Mouse (Mus musculus): ENCODE measurements at regions not wholly inside any gene's neighbourhood (a gene's known extent, or its start where the extent isn't known, plus 50 kb on each side); places are given as distances from the start of the nearest gene placed in this dataset.

DNA sequence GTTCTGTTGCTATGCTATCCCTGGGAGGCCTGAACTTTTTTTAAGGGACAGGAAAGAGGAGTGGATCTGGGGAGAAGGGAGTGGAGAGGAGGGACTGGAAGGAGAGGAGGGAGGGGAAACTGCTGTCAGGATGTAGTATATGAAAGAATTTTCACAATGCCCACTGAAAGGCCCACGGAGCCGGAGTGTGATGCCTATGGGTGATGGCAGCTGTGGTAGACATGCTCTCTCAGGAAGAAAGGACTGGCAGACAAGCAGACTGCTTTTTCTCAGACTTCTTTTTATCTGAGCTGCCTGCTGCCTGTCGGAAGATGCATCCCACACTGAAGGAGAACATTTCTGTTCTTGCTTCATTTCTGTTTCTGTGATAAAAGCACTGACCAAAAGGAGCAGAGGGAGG, 295.7 kb downstream of the Mex3b start:
- DNase-seq (ENCODE audit: low spot score) = no peak

DNA sequence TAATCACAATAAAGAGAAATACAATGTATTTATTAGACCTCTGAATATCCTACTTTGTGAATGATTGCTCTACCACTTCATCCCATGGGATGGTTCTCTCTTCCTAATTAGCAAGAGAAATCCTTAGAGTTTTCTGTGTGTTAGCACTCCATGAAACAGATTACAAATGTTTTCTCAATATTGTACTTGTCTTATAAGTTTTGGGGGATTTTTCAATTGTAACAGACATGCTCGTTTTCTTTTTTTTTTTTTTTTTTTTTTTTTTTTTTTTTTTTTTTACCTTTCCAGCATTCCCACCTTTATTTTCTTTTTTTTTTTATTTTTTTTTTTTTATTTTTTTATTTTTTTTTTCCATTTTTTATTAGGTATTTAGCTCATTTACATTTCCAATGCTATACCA, 312.3 kb downstream of the Mex3b start:
- DNase-seq (ENCODE audit: low spot score) = no peak

DNA sequence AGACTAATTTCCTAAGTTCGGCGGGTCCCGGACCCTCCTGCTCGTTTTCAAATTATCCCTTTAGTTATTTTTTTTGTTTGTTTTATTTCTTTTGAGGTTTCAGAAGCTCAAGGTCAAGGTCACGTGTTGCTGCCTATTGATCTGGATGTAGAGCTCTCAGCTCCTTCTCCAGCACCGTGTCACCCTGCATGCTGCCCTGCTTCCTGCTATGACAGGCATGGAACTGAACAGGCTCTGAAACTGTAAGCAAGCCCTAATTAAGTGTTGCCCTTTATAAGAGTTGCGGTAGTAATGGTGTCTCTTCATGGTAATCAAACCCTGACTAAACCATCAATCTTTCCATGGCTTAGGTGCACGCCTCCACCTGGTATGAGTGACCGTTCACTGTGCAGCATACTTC, 319.2 kb downstream of the Mex3b start:
- DNase-seq (ENCODE audit: low spot score) = no peak

DNA sequence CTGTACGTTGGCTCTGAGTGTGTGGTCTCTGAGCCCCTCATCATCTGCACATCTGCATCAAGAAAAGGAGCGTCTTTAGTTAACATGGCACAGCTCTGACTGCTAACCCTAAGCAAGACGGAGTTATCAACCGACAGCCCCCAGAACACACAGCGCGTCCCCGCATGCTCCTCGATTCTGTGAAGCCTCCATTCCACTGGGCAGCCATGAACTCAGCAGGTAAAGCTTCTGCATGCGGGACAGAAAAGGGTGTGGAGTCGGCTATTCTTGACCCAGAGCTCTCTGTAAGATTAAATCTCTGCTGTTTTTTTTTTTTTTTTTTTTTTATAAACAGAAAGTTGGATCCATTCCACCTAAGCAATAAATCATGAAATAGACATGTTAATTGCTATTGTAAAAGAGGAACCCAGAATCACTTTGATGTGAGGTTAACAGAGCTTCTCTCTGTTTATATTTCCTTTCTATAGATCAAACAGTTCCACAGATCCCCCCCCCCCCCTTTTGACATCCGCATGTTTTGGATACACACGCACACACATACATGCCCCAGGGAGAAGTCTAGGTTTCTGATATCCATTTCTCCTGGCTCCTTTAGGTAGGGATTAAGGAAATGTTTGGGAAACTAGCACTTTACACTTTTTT, 328.9 kb downstream of the Mex3b start:
- DNase-seq (ENCODE audit: low spot score) = no peak

DNA sequence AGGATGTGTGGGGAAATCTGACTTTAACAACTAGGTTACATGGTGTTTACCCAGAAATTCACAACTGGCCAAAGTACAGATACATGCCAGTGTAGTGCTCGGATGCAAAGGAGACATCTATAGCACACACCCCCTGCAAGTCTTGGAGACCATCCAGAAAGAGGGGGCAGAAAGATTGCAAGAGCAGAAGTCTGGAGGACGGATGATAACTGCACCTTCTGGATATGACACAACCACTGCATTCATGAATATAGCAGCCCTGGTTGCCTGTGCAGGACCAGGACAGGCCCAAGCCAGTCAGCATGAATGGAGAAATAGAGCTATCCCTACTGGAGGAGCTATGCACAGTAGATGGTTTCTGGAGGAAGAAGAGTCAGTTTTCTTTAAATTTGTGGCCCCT, 330.4 kb downstream of the Mex3b start:
- no peak for DNase-seq (ENCODE audit: low spot score)

DNA sequence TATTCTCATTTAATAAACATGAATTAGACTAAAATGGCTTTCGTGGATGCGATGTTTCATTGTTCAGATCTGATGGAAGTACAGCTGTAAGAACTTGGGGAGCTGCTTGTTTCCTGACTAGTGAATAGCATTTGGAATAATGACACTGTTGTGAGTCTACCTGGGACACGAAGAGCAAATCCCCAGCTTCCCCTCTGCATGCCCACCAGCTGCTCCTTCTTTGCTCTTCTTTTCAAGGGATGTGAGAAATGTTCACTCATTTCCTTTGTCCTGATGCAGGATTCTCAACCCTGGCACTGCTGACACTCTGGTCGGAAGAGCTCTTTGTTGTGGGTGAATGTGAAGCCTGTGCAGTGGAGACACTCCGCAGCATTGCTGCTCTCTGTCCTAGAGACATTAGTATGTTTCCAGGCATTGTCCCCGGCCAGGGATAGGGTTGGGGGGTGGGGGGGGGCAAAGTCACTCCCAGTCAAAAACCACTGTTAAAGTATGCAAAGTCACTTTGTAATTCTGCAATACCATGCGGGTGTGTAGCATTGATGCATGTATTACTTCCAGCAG, 334.1 kb downstream of the Mex3b start:
- no peak for DNase-seq (ENCODE audit: low spot score)

DNA sequence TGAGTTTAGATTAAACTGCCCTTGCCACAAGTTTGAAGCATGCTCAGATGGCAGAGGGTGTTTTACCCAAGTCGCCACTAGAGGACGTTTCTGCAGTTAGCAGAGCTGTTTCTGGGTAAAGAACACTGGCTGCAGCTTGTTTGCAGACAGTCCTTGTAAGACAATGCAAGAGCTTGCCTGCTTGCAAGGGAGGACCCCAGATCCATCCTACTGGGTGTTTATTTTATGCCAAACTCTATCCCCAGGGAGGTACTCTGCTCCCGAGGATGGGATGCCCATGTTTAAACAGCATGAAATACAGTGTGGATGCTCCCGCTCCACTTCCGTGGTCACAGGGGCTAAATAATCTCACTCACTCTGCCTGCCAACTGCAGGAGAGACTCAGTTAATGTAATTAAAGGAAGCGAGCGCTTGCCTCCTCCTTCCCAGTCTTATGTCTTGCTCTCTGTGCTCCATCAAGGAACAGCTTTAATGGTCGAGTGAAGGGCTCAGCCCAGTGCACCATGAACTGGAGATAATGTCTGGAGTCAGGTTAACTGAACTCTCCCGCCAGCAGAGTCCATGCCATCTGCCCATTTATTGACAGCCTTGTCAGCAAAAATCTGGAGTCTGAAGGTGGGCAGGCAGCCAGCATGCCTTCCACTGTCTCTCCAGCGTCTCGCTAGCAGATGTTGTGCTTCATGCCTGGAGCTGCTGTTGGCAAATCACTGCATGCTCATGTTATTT, 334.8 kb downstream of the Mex3b start:
- DNase-seq (ENCODE audit: low spot score) = peak; percentile 81

DNA sequence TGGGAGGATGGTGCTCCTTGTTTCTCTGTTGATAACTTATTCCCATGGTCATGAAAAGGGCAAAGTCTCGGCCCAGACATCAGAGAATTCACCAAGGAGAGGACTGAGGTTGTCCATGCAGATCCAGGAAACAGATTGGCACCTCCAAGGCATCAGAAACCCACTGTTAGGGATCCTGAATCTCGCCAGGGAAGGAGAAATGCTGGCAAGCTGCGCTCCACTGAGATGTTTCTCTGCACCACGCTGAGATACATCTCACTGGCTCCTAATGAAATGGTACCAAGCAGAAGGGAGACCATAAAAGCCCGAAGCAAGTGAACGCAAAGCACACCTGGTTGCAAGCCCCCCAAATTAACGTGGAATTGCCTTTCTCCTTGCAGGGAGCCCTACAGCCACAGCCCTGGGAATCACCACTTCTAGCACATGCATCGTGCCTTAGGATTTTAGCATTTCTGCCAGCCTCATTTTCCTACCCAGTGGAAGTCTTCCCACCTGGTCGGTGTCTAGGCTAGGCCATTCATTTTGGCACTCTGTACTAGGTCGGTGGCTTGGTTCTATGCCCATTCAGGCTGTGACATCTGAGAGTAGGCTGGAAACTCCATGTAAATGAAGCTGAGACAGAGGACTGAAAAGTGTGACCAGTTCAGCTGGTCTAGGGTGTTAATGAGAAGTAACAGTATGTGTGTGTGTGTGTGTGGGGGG, 336.3 kb downstream of the Mex3b start:
- no peak for DNase-seq (ENCODE audit: low spot score)

DNA sequence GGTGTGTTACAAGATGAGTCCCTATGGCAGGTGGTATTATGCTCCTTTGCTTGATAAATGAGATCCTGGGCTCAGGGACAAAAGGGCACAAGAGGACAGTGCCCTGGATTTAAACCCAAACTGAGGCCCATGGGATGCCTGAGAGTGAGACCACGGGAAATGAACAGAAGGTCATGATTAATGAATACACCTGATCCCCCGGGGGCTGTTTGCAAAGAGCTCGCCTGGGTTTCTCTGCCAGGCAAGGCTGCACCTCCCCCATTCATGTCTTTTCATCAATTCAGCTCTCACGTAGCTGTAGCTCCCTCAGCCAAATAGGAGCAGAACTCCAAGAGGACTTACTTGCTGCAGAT, 336.9 kb downstream of the Mex3b start:
- peak; percentile 45 for DNase-seq (ENCODE audit: low spot score)

DNA sequence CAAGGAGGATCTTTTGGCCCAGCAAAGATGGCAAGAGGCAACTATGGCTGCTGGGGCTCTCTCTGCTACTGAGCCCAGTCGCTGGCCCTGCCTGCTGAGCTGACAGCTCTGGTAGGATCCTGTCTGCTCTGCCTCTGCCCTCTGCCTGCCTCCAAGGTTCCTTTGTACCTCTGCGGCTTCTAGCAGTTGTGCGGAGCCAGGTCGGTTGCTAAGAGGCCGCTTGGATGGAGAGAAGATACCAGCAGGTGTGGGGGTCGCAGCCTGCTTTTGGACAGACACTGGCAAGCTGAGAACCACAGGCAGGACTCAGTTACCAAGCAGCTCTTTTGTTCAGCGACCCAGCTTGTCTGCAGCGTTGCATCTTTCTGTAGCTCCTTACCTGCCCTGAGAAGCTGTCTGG, 337.6 kb downstream of the Mex3b start:
- DNase-seq (ENCODE audit: low spot score) = no peak

DNA sequence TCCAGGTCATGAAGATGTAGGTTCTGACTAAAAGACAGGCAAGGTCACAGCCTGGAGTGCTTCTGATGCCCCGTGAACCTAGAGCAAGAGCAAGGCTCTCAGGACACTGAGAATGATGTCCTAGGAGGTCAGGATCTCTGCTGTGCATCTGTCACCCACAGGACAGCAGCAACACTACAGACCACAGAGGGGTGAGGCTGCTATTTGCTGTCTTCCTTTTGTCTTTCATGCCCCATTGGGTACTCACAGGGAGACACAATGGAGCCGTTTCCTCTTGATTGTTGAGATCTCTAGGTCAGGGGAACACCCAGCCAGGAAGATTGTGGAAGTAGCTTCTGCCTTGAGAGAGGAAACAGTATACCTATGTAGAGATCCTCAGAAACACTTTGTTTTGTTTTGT, 339.9 kb downstream of the Mex3b start:
- DNase-seq (ENCODE audit: low spot score) = no peak

DNA sequence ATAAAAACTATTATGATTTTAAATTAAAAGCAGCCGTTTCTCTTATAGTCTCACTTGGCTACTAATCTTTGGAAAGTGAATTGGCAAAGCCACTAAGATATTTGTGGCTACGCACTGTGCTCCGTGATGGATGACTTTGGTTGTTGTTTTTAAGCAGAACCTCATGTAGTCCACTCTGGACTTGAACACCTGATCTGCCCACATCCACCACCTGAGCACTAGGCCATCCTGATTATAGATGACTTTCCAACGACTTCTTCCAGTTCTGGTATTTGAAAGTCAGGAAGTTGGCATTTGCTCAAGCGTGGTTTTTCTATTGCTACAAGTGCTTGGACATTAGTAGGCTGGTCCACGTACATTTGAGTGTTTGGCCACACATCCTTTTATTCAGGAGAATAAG, 344.5 kb downstream of the Mex3b start:
- DNase-seq (ENCODE audit: low spot score) = no peak

DNA sequence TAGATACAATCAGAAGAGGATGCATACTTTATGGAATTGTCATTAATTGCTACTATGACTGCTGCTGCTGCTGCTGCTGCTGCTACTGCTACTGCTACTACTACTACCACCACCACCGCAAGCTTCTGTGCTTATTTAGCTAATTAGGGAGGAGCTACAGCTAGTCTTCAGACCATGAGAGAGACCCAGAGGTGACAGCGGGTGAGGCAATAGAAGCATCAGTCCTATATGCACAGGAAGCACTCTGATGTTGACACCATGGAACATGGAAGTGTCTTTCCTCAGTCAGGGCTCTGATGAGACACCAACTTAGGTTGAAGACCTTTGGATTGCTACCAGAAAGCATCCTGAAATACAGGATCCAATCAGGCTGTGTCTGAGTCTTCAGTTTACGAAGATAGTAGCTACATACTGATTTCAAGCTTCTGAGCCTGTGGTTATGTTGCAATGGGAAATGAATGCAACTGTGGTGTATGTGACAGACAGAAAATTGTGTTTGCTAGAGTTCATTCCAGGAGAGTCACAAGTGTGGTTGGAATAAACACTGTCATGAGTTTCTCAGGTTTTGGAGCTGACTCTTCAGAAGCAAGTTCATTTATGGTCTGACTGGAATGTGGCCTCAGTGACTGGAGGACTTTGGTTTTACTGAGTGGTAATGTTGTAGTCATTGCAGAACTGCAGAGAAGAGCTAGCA, 355.0 kb downstream of the Mex3b start:
- no peak for DNase-seq (ENCODE audit: low spot score)

DNA sequence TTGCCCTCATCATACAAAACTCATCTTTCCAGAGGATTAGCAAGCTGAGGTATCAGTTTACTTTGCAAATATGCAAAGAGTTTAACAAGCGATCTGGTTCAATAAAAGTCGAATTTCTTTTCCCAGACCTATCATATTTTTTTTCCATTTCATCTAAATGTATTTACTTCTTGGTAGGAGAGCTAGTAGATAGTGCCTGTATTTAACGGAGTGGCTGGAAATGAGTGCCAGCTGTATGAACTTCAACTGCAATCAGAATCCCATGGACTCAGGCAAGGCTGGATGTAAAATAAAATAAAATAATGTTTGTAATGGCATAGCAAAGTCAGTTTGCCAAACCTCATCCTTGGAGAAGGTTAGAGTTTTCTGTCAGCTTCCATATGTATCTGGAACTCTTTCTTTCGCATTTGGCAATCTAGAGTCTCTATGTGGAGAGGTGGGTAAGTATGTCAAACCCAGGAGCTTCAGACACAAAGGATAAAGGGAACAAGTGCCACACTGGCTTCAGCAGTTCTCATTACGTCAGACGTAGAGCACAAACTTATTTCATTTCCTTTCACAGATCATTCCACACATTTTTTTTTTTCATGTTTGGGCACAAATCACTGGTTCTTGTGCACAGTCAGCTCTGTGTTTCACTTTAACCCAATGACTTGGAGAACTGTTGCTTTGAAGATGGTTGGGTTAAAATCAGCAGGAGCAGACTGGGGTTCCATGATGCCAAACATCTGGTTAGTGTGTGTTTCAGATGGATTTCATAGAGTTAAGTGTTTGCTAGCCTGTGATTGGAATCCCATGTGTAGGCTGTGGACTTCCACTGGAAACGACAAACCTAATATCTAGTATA, 357.2 kb upstream of the Tmc3 start:
- DNase-seq (ENCODE audit: low spot score) = no peak

DNA sequence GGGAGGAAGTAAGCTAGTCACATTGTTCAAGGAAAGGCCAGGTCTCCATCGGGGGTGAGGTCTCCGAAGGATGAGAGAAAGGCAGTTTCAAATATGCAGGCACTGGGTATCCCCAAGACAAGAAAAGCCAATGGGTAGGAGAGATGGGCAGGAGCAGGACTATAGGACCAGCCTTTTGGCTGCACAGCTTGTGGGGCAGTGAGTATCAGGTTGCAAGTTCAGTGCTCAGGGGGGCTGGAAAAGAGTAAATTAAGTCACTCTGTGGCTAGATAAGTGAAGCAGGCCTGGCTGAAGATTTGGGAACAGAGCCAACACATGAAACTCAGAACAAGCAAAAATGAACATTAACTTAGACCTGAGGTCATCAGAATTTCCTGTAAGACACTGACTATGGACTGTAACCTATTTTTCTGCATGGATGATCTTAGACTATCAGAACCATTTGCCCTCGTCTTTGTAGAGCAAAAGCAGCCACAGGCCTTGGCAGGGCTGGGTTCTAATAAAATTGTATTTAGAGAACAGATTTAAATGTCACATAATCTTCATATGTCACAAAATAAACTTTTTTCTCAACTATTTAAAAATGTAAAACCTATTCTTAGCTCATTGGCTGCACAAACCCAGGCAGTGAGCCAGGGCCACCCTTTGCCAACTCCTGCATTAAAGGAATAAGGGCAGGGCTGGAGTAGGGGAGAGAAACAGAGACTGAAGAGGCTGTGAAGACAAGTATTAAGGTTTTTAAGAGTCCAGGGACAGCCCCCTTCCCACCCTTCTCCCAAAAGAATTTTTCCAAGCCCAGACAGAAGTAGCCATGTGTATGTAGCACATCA, 354.0 kb upstream of the Tmc3 start:
- no peak for DNase-seq (ENCODE audit: low spot score)

DNA sequence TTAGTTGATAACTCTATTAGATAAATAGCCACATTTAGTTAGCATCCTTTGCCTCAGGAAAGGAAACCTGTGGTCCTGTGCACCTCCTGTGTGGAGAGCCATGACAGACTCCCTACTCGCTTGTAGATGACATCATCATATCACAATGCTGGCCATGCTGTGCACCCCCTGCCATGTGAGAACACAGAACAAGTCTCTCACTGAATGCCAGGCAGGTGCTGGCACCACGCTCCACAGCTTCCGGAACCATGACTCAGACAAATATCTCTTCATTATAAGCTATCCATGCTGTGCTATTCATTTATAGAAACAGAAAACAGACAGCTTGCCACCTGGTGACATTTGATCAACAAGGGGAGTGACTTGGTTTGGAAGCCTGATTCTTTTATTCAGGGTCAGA, 349.1 kb upstream of the Tmc3 start:
- DNase-seq (ENCODE audit: low spot score) = no peak

DNA sequence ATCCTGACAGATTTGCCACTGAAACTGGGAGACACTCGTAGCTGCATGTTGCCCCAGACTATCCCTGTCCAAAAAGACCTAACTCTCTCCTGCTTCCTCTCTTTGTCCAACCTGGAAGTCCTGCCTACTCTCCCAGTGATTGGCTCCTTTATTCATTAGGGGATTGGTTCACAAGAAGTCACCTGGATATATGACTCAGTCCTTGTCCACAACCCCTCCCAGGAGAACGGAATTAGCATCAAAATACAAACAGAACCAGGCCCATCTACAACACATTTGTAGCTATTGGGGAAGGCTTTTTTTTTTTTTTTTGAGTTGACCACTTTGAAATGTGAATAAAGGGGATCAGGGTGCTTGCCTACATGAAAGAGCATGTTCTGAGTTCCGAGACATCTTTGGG, 347.4 kb upstream of the Tmc3 start:
- no peak for DNase-seq (ENCODE audit: low spot score)

DNA sequence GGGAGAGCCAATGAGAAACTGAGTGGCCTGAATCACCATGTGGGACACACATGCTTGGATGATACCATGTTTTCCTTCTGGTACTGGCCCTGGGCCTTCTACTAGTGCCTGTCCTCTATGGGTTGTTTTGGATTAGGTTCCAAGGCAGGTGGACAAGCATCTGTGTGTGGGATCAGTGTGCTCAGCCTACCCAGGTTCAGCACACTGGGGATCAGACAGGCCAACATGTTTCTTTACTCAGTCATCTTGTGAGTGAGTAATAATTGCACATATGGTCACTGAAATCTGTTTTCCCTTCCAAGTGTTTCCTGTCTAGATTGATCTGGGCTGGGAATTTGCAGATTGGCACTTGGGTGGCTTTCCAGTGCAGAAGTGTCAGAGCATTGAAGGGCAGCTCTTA, 346.6 kb upstream of the Tmc3 start:
- DNase-seq (ENCODE audit: low spot score) = no peak

DNA sequence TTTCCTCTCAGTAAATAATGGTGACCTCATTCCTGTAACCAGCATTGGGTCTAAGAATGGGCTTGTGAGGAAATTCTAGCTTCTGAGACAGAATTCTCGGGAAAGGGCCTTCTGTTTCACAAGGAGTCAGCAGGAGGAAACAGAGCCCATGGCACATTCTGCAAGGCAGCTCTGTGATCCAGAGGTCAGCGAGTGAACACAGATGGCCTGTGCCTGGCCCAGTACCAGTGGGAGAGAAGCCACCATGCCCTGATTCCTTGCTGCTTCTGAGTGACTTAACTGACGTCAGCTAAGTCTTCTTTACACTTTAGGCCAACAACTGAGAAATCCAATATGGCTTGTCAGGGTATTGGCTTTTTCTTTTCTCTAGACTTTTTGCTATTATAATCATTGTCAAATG, 342.5 kb upstream of the Tmc3 start:
- DNase-seq (ENCODE audit: low spot score) = no peak

DNA sequence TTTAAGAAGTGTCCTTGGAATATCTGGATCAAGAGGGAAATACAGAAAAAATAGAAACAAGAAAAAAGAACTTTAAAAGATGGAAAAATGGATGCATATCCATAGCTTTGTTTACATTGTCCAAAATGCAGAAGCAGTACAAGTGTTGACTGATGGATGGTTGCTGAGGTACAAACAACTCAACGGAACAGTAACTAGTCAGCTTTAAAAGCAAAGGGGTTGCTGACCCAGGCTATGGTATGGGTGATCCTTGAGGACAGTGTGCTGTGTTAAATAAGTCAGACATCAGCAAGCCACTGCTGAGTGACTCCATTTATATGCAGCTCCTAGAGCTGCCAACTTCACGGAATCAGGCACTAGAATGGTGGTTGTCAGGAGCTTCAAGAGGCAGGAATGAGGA, 338.9 kb upstream of the Tmc3 start:
- DNase-seq (ENCODE audit: low spot score) = no peak

Data from retina, embryonic 14.5 days (tissue).